Mouse (Mus musculus): ENCODE measurements around the gene Gpr182.

DNA sequence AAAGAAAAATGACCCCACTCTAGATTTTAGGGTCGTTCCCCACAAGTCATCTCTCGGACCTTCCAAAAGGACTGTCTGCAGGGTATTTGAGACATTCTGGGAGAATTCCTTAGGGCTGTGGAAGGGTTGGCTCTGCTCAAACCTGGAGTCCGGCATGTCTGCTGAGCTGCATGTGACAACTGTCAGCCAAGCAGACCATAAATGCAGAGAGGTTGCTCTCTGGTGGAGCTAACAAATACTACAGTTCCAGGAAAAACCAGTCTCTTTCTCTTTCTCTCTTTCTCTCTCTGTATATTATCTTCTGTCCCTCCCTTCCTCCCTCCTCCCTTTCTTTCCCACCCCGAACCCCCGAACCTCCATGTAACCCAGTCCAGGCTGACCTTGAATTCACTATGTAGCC lies 17.1 kb downstream of the Gpr182 start:
- no peak for TF ChIP-seq NELFE (IDR thresholded peaks at IDR 0.05; ENCODE audit: low read depth, low read length)
- peak; percentile 29 to 81 (median 32) for TF ChIP-seq CTCF (IDR thresholded peaks at IDR 0.05 in 2 of 3, conservative IDR thresholded peaks at IDR 0.05 in 1 of 3; ENCODE audit: control insufficient read depth in 1 of 3, insufficient read depth in 1 of 3, low read depth in 2 of 3, low read length in 3 of 3, poor library complexity in 1 of 3, severe bottlenecking in 1 of 3)
- peak; percentile 52 for TF ChIP-seq MAX (IDR thresholded peaks at IDR 0.05; ENCODE audit: low read length)

Measured in MEL (cell line).